Mouse (Mus musculus) lung, postnatal 36 days (tissue): ENCODE measurements around the gene Nr2c2.
"Not testable (repeated sequence)": the region's sequence is repeated elsewhere in the genome, so short reads cannot be mapped to it uniquely, and the experiment has no call there.

ENCODE experiments used
- DNase-seq: peaks from one replicate; pipeline ENCODE4 v3.0.0; 2022; ENCODE audit warnings: mixed read lengths

Nr2c2 gene

GRCm38 (mm10) chr6:92091130-92091591, at the start of gene Nr2c2:
Gene Nr2c2, plus strand, starts transcription at chr6:92091390.
- peak; percentile 91 for DNase-seq

- peak; percentile 68 for DNase-seq
Measured at GRCm38 (mm10) chr6:92042055-92042454, 49.1 kb upstream of the Nr2c2 start.

- DNase-seq = no peak
Measured at GRCm38 (mm10) chr6:92042850-92043249, 48.3 kb upstream of the Nr2c2 start.

- DNase-seq = no peak
Measured at GRCm38 (mm10) chr6:92057768-92058167, 33.4 kb upstream of the Nr2c2 start.

GRCm38 (mm10) chr6:92061725-92062124, 29.5 kb upstream of the Nr2c2 start:
- DNase-seq = peak; percentile 29

- DNase-seq = peak; percentile 49
Measured at GRCm38 (mm10) chr6:92063452-92063851, 27.7 kb upstream of the Nr2c2 start.

- DNase-seq = no peak
Measured at GRCm38 (mm10) chr6:92064101-92064500, 27.1 kb upstream of the Nr2c2 start.

GRCm38 (mm10) chr6:92065721-92066496, 25.3 kb upstream of the Nr2c2 start:
- peak; percentile 62 for DNase-seq

GRCm38 (mm10) chr6:92067146-92067790, 23.9 kb upstream of the Nr2c2 start:
- peak; percentile 75 for DNase-seq

GRCm38 (mm10) chr6:92071121-92071839, 19.9 kb upstream of the Nr2c2 start:
- DNase-seq = peak; percentile 52

GRCm38 (mm10) chr6:92080730-92081129, 10.5 kb upstream of the Nr2c2 start:
- no peak for DNase-seq

GRCm38 (mm10) chr6:92082756-92083155, 8.4 kb upstream of the Nr2c2 start:
- DNase-seq = no peak

GRCm38 (mm10) chr6:92084932-92085331, 6.3 kb upstream of the Nr2c2 start:
- no peak for DNase-seq

- not testable (repeated sequence) for DNase-seq
Measured at GRCm38 (mm10) chr6:92089141-92089540, 2.0 kb upstream of the Nr2c2 start.

GRCm38 (mm10) chr6:92089982-92090381, 1.2 kb upstream of the Nr2c2 start:
- DNase-seq = no peak

GRCm38 (mm10) chr6:92090497-92090896, 693 bp upstream of the Nr2c2 start:
- DNase-seq = no peak

- peak; percentile 100 for DNase-seq
Measured at GRCm38 (mm10) chr6:92091767-92092489, 738 bp downstream of the Nr2c2 start.

- DNase-seq = no peak
Measured at GRCm38 (mm10) chr6:92092737-92093136, 1.5 kb downstream of the Nr2c2 start.

- no peak for DNase-seq
Measured at GRCm38 (mm10) chr6:92093869-92094268, 2.7 kb downstream of the Nr2c2 start.

GRCm38 (mm10) chr6:92100679-92101360, 9.6 kb downstream of the Nr2c2 start:
- peak; percentile 19 for DNase-seq

- no peak for DNase-seq
Measured at GRCm38 (mm10) chr6:92124547-92124946, 33.4 kb downstream of the Nr2c2 start.

GRCm38 (mm10) chr6:92126861-92127468, 35.8 kb downstream of the Nr2c2 start:
- DNase-seq = no peak
